Mouse (Mus musculus) heart, embryonic 14.5 days (tissue): Measurements from ENCODE around the gene Tspo2. TPM values are rescaled to one million over a fixed set of nuclear protein-coding genes. Genes with fewer than 3 reads are reported as not detected.

Experiments
- polyA plus RNA-seq: library from polyadenylated mRNA; unstranded; fragments of >200 nt; fragmentation: Nextera tagmentation; extraction: Ambion mirVana; gene quantifications from 2 replicates; pipeline ENCODE4 v1.2.1, GENCODE M21; 2014

Tspo2 gene
- polyA plus RNA-seq, 1 experiment from 2014 or later, result 3.6 TPM

Other genes with a start within 250 kb of the Tspo2 start
- 0.07 and 0.11 TPM in 2 replicates for gene Trem1, start 218.8 kb downstream of the Tspo2 start, polyA plus RNA-seq
- gene Trem3, start 203.7 kb downstream of the Tspo2 start, polyA plus RNA-seq, result not detected in 2 replicates
- 0.53 and 0.63 TPM in 2 replicates for gene Treml4, start 187.2 kb downstream of the Tspo2 start, polyA plus RNA-seq
- 0.09 and 0.11 TPM in 2 replicates for gene Treml2, start 152.0 kb downstream of the Tspo2 start, polyA plus RNA-seq
- 0.09 and 0.30 TPM in 2 replicates for gene B430306N03Rik, start 135.4 kb downstream of the Tspo2 start, polyA plus RNA-seq
- gene Trem2, start 105.1 kb downstream of the Tspo2 start, polyA plus RNA-seq, result 3.4 and 4.8 TPM in 2 replicates
- 1.0 and 2.4 TPM in 2 replicates for gene Treml1, start 91.6 kb downstream of the Tspo2 start, polyA plus RNA-seq
- gene Nfya, start 41.6 kb downstream of the Tspo2 start, polyA plus RNA-seq, result 13.5 and 16.2 TPM in 2 replicates
- gene Oard1, start 41.5 kb downstream of the Tspo2 start, polyA plus RNA-seq, result 42.6 and 46.4 TPM in 2 replicates
- gene Apobec2, start 18.6 kb downstream of the Tspo2 start, polyA plus RNA-seq, result 233 and 243 TPM in 2 replicates
- 0.43 TPM in 1 of 2 replicates, not detected in the other for gene Unc5cl, start 3.4 kb upstream of the Tspo2 start, polyA plus RNA-seq